ENCODE assay signal across 19 mouse cellular contexts in the genomic region with DNA sequence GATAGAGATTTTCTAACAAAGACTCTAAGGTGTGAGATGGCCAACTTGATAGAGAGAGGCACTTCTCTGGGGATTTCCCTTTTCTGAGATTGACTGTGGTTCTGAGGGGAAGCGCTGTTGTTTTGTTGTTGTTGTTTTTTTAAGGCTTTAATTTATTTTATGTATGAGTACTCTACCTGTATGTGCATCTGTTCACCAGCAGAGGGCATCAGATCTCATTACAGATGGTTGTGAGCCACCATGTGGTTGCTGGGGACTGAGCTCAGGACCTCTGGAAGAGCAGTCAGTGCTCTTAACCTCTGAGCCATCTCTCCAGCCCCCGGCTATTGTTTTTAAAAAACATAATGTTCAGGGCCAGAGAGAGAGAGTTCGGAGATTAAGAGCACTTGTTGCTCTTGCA. TPM values are rescaled to one million over a fixed set of nuclear protein-coding genes. Genes with fewer than 3 reads are reported as not detected.
DNase-seq lines count a peak whose midpoint lies in the region; ATAC-seq and TF ChIP-seq lines count a peak whose summit lies in the region.
"Not testable (repeated sequence)": the region's sequence is repeated elsewhere in the genome, so short reads cannot be mapped to it uniquely, and the experiment has no call there.
"Had no signal": no experiment of that assay in that cellular context is flagged by ENCODE, and none has a peak within 500 bp of the region (broad histone marks: within the 10 kb centered on the region; RNA-seq: fewer than 3 reads in every experiment).

No protein-coding gene starts in this region.

- not testable (repeated sequence) for H3K79me2 ChIP-seq in heart, adult 2 months (replicated peaks; ENCODE audit: control insufficient read depth, insufficient read depth, low read length)

- H3K4me3 ChIP-seq in E14TG2a.4 (replicated peaks; ENCODE audit: low read length); heart, adult 2 months; intestine, postnatal 0 days (ENCODE audit: low read depth, low read length); liver, embryonic 14.5 days (ENCODE audit: insufficient read depth in 1 of 2, low read depth in 2 of 2, low read length in 2 of 2): not testable (repeated sequence)

- not testable (repeated sequence) for H3K4me2 ChIP-seq in intestine, postnatal 0 days (replicated peaks; ENCODE audit: low read depth); liver, embryonic 14.5 days (ENCODE audit: low read depth)

- peak; percentile 27 for DNase-seq in CD4-positive helper T cell, adult 2 months (ENCODE audit: low read depth, low spot score)
- peak; percentile 70 for DNase-seq in R1 (ENCODE audit: low read depth, low spot score)
- DNase-seq in heart, adult 2 months; liver, embryonic 14.5 days (ENCODE audit: low read depth in 3 of 3, low spot score in 3 of 3): not testable (repeated sequence)
- DNase-seq in naive thymus-derived CD4-positive, alpha-beta T cell, adult 2 months (ENCODE audit: low read depth) = peak; percentile 24

- peak; percentile 50 for TF ChIP-seq CTCF in E14TG2a.4 (conservative IDR thresholded peaks at IDR 0.05; ENCODE audit: low read length)
- peak; percentile 48 for TF ChIP-seq CTCF in heart, adult 2 months (IDR thresholded peaks at IDR 0.05)
- peak; percentile 55 for TF ChIP-seq CTCF in intestine, postnatal 0 days (IDR thresholded peaks at IDR 0.05; ENCODE audit: low read depth)
- TF ChIP-seq CTCF in liver, embryonic 14.5 days (IDR thresholded peaks at IDR 0.05; ENCODE audit: low read depth) = peak; percentile 51

- peaks cover 30% of the 10 kb centered on the region for H3K36me3 ChIP-seq in E14TG2a.4 (ENCODE audit: insufficient read depth, low read length)
- not testable (repeated sequence) for H3K36me3 ChIP-seq in heart, adult 2 months (ENCODE audit: control insufficient read depth, insufficient read depth, low read length); intestine, postnatal 0 days (ENCODE audit: control insufficient read depth, insufficient read depth); liver, embryonic 14.5 days (replicated peaks; ENCODE audit: control insufficient read depth, insufficient read depth, low read depth)

- not testable (repeated sequence) for TF ChIP-seq POLR2A in heart, adult 2 months (IDR thresholded peaks at IDR 0.05; ENCODE audit: insufficient read depth, low read depth, low read length)

- intact Hi-C loops in heart, adult 2 months (cut with DNase I) = loop anchor here (10.0 kb wide), 1 partner anchor 229 kb away; no protein-coding TSS in a partner anchor

- H3K27ac ChIP-seq in heart, adult 2 months; intestine, postnatal 0 days (ENCODE audit: low read depth, low read length); liver, embryonic 14.5 days: not testable (repeated sequence)

- 94% methylated on average over 3 of the region's 3 CpGs for WGBS in heart, adult 2 months
- WGBS in intestine, postnatal 0 days = 93% methylated on average over 3 of the region's 3 CpGs
- WGBS in liver, embryonic 14.5 days (ENCODE audit: insufficient replicate concordance) = 76% methylated on average over 3 of the region's 3 CpGs

- peaks cover 23% of the 10 kb centered on the region for H3K27me3 ChIP-seq in E14TG2a.4 (ENCODE audit: insufficient read depth, low read length)
- not testable (repeated sequence) for H3K27me3 ChIP-seq in heart, adult 2 months (ENCODE audit: control insufficient read depth, insufficient read depth, low read length)
- peaks cover 15% of the 10 kb centered on the region for H3K27me3 ChIP-seq in intestine, postnatal 0 days (replicated peaks; ENCODE audit: control insufficient read depth, insufficient read depth, low read length)
- H3K27me3 ChIP-seq in liver, embryonic 14.5 days (ENCODE audit: control insufficient read depth, insufficient read depth, low read length) = peaks cover 49% of the 10 kb centered on the region

- H3K9me3 ChIP-seq in E14TG2a.4 (ENCODE audit: low read length); intestine, postnatal 0 days (ENCODE audit: control insufficient read depth); liver, embryonic 14.5 days (ENCODE audit: control insufficient read depth, low read length): not testable (repeated sequence)

- not testable (repeated sequence) for TF ChIP-seq EP300 in heart, adult 2 months (IDR thresholded peaks at IDR 0.05; ENCODE audit: insufficient read depth, low read depth, low read length); liver, embryonic 14.5 days (IDR thresholded peaks at IDR 0.05; ENCODE audit: low read depth)

- peaks cover 61% of the 10 kb centered on the region for H3K4me1 ChIP-seq in E14TG2a.4 (replicated peaks; ENCODE audit: low read depth, low read length)
- not testable (repeated sequence) for H3K4me1 ChIP-seq in heart, adult 2 months (ENCODE audit: control insufficient read depth, insufficient read depth, low read length); intestine, postnatal 0 days (replicated peaks; ENCODE audit: control insufficient read depth, insufficient read depth, low read length); liver, embryonic 14.5 days (replicated peaks; ENCODE audit: control insufficient read depth in 2 of 2, insufficient read depth in 2 of 2, low read length in 1 of 2)

- H3K9ac ChIP-seq in heart, adult 2 months (ENCODE audit: low read depth, low read length); intestine, postnatal 0 days (ENCODE audit: low read depth, low read length); liver, embryonic 14.5 days (replicated peaks): not testable (repeated sequence)

- ATAC-seq in intestine, postnatal 0 days; liver, embryonic 14.5 days (ENCODE audit: insufficient read depth): not testable (repeated sequence)

RNA-seq across cellular contexts. Expression of gene Cbr3, which starts 2.8 kb away (rescaled TPM):
- 1 to 10 TPM; 1.9 to 2.3 TPM for total RNA-seq in heart, adult 2 months (2021)
- polyA plus RNA-seq in heart, adult 2 months (2012; rRNA removed) = 2.8 and 4.1 TPM in 2 replicates
- 5.9 and 7.6 TPM in 2 replicates for polyA plus RNA-seq in intestine, postnatal 0 days (2015; fragmentation: Nextera tagmentation; extraction: Ambion mirVana)
- 0.32 TPM in 2 replicates for polyA plus RNA-seq in liver, embryonic 14.5 days (2012; rRNA removed)
- polyA plus RNA-seq in liver, embryonic 14.5 days (2014; fragmentation: Nextera tagmentation; extraction: Ambion mirVana) = 0.24 and 0.28 TPM in 2 replicates
- total RNA-seq: common myeloid progenitor, adult 5-6 weeks; G1E; hematopoietic stem cell, adult 5-6 weeks had no signal
- polyA plus RNA-seq: erythroblast, embryonic 14.5 days; G1E had no signal

RNA-seq across cellular contexts. Expression of gene Dop1b, which starts 25.9 kb away (rescaled TPM):
- 10 to 100 TPM; 15.7 to 17.6 TPM for total RNA-seq in heart, adult 2 months (2021)
- 14.5 and 15.5 TPM in 2 replicates for polyA plus RNA-seq in heart, adult 2 months (2012; rRNA removed)
- 17.2 and 21.2 TPM in 2 replicates for polyA plus RNA-seq in intestine, postnatal 0 days (2015; fragmentation: Nextera tagmentation; extraction: Ambion mirVana)
- polyA plus RNA-seq in liver, embryonic 14.5 days (2012; rRNA removed) = 11.8 and 13.4 TPM in 2 replicates
- polyA plus RNA-seq in liver, embryonic 14.5 days (2014; fragmentation: Nextera tagmentation; extraction: Ambion mirVana) = 11.6 and 14.4 TPM in 2 replicates

RNA-seq across cellular contexts. Expression of gene Gm5678, which starts 57.9 kb away (rescaled TPM):
- 1 to 10 TPM; 1.6 to 2.5 TPM for total RNA-seq in heart, adult 2 months (2021)
- polyA plus RNA-seq in heart, adult 2 months (2012; rRNA removed) = not detected in 2 replicates
- 0.16 TPM in 1 of 2 replicates, not detected in the other for polyA plus RNA-seq in intestine, postnatal 0 days (2015; fragmentation: Nextera tagmentation; extraction: Ambion mirVana)
- not detected in 2 replicates for polyA plus RNA-seq in liver, embryonic 14.5 days (2012; rRNA removed)
- not detected in 2 replicates for polyA plus RNA-seq in liver, embryonic 14.5 days (2014; fragmentation: Nextera tagmentation; extraction: Ambion mirVana)
- total RNA-seq: common myeloid progenitor, adult 5-6 weeks; hematopoietic stem cell, adult 5-6 weeks had no signal
- polyA plus RNA-seq: embryonic facial prominence, embryonic 11.5 days; embryonic facial prominence, embryonic 15.5 days; erythroblast, embryonic 14.5 days; forebrain, embryonic 10.5 days; forebrain, embryonic 14.5 days; G1E; heart, embryonic 10.5 days; heart, embryonic 14.5 days; hindbrain, embryonic 13.5 days; intestine, embryonic 16.5 days had no signal
